Mouse (Mus musculus): ENCODE measurements around the gene Manf. TPM values are rescaled to one million over a fixed set of nuclear protein-coding genes. Genes with fewer than 3 reads are reported as not detected.

Manf gene
- total and polyA plus RNA-seq, 2 experiments = 74.6 to 78.2 TPM

DNA sequence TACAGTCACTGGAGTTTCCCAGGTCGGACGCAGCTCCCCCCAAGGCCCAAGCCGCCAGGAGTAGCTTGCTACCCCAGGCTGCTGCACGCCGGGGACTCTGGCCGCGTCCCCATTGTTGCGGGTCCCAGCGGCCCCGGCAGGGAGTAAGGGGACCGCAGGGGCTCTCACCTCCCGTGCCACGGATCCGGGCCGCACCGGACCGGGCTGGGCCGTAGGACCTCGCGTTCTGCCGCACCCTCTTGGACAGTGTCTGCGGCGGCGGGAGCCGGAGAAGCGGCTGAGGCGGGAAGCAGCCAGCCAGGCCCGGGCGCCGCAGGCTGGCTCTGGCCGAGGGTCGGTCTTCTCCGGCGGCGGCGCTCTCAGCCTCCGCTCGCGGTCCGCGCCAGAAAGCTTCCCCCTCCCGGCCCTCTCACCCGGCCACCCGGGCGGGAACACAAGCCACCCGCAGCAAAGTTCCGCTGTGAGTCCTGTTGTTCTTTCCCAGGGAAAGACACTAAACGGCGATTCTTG lies 102.9 kb downstream of the Manf start, which contains the start of gene Rad54l2:
Rad54l2 (minus strand) TSS at position 383 of the 510 bp plus-strand sequence.
- Histone ChIP-seq H3K27me3 (ENCODE audit: control insufficient read depth, insufficient read depth, low read length) (no peaks in the 10 kb centered on the region), H3K27ac (replicated peaks; ENCODE audit: insufficient read depth, low read depth, low read length) (peak within 1 kb of the TSS; percentile 89), H3K79me2 (ENCODE audit: control insufficient read depth, insufficient read depth, low read length) (peaks cover 29% of the 10 kb centered on the region; the same call in 1 of the 2 replicates), H3K9ac (ENCODE audit: low read depth, low read length) (peak within 1 kb of the TSS; percentile 99), H3K4me3 (ENCODE audit: insufficient read depth, low read depth, low read length) (peak within 1 kb of the TSS; percentile 95), H3K36me3 (ENCODE audit: control insufficient read depth, insufficient read depth, low read length) (no peaks in the 10 kb centered on the region), H3K4me1 (ENCODE audit: control insufficient read depth, insufficient read depth, low read length) (peaks cover 19% of the 10 kb centered on the region)
- TF ChIP-seq POLR2A (IDR thresholded peaks at IDR 0.05; ENCODE audit: extremely low read depth, insufficient read depth, low read length) = 0 out of 2 replicates have a peak, but pooled peaks have one; percentile 42
- TF ChIP-seq CTCF (IDR thresholded peaks at IDR 0.05; ENCODE audit: low read depth, low read length) = no peak
- DNase-seq (ENCODE audit: extremely low read depth, low read depth, low spot score) = no peak
- under 1% methylated on average over 49 of the region's 49 CpGs for WGBS

Other genes starting within 250 kb of the Manf start
- not detected in 2 replicates for gene Grm2, start 235.9 kb downstream of the Manf start, total RNA-seq (2014; rRNA removed)
- gene Grm2, start 235.9 kb downstream of the Manf start, polyA plus RNA-seq (2012; rRNA removed) = not detected in 2 replicates
- 52.6 and 63.1 TPM in 2 replicates for gene Tex264, start 206.1 kb downstream of the Manf start, total RNA-seq (2014; rRNA removed)
- gene Tex264, start 206.1 kb downstream of the Manf start, polyA plus RNA-seq (2012; rRNA removed) = 147 and 163 TPM in 2 replicates
- 8.1 and 8.9 TPM in 2 replicates for gene Rad54l2, start 102.8 kb downstream of the Manf start, total RNA-seq (2014; rRNA removed)
- gene Rad54l2, start 102.8 kb downstream of the Manf start, polyA plus RNA-seq (2012; rRNA removed) = 16.4 and 21.5 TPM in 2 replicates
- gene Dcaf1, start 70.1 kb downstream of the Manf start, total RNA-seq (2014; rRNA removed) = 14.2 and 14.9 TPM in 2 replicates
- gene Dcaf1, start 70.1 kb downstream of the Manf start, polyA plus RNA-seq (2012; rRNA removed) = 7.7 and 12.0 TPM in 2 replicates
- gene Rbm15b, start 4.6 kb downstream of the Manf start, total RNA-seq (2014; rRNA removed) = 4.9 and 5.8 TPM in 2 replicates
- 4.5 and 4.8 TPM in 2 replicates for gene Rbm15b, start 4.6 kb downstream of the Manf start, polyA plus RNA-seq (2012; rRNA removed)